Mouse (Mus musculus) A20 (cell line): ENCODE measurements around the gene Obp2a.
"Not testable (repeated sequence)": the region's sequence is repeated elsewhere in the genome, so short reads cannot be mapped to it uniquely, and the experiment has no call there.

Experiments
- DNase-seq: peaks from one replicate; pipeline ENCODE4 v3.0.0-alpha.2; 2011; ENCODE audit warnings: low read depth, low spot score

Obp2a gene

DNA sequence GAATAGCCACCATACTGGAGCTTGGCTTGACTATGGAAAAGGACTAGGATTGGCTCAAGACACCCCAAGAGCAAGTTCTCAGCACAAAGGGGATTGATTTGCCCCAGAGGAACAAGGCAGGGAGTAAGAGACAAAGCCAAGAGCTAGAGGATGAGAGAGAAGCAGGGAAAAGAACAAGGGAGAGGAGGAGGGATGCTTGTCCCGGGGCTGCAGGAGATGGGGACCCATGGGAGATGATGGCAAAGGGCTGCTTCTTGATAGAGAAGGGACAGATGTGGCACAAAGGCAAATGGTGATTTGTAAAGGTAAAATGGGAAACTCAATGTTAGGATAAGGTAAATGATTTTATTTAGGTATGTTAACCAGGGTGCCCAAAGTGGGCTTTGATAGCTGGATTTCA, 9.2 kb downstream of the Obp2a start:
- DNase-seq: not testable (repeated sequence)

DNA sequence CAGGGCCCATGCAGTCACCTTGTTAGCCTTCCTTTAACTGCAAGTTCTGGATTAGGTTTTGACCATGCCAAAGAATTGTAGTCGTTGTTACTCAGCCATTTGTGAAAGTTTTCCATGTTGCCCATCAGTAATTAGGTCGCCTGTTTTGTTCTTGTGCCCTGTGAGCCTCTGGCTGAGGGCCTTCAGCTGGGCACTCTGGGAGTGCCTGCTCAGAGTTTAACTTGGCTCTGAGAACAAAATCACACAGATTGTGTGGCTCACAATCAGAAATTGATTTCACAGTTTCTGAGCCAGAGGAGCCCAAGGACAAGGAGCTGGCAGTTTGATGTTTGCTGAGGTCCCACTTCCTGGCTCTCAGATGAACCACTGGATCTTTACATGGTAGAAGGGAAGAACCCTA, 9.9 kb downstream of the Obp2a start:
- DNase-seq: not testable (repeated sequence)

DNA sequence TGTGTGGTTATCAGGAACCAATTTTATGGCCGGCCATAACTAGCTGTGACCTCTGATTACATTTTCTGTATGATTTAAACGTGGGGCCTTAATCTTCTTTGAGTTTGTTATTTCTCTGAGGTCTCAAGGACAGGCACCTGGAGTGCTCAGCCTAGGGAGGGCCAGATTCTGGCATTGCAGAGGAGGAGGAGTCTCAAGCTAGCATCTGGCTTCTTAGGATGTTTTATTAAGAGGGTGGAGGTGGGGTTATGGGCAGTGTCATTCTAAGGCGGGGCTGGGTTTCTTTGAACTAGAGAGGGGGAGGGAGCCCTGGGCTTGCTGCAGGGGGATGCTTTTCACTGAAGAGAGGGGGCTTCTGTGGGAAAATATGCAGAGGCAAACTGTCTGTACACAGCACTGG, 11.8 kb downstream of the Obp2a start:
- DNase-seq: not testable (repeated sequence)

DNA sequence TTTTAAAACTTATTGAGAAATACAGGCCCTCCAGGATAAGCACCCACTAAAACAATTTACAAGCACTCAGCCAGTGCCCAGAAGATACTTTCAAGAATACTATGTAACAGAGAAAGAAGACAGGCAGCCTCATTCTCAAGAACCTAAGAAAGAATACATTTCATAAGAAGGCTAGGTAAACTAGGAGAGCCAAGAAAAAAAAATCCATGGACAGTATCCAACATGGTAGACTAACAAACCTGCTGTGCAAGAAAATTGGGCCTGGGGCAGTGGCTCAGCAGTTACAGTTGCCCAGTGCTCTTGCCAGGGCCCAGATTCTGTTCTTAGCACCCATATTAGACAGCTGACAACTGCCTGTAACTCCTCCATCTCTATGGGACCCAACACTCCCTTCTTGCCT, 17.4 kb downstream of the Obp2a start:
- DNase-seq: no peak

DNA sequence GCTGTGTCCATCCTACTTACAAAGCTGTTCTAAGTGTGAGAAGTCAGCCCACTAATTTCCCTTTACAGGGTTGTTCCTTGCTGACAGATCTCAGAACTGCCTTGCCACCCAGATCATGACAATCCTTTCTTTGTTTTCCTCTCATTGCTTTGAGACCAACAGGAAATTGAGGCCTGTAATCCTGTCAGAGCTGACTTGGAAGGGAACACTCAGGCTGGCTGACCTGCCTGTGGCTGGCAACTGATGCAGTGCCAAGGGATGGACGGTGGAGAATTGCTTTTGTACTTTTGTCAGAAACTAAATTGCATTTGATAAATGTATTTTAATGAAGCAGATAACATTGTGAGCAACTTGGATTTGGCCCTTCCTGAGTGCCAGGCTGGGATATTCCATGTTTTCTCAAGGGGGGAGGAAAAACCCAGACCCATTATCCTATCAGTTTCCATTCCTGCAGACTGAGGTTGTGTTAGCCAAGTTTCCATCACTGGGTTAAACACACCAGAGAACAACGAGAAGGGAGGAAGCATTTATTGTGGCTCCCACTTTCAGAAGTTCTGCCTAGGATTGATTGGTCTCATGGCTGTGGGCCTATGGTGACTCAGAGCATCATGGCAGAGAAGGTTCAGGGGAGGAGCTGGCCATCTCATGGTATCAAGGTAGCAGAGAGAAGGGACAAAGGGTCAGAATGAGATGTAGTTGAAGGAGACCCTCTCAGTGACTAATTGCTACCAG, 33.5 kb downstream of the Obp2a start:
- no peak for DNase-seq

DNA sequence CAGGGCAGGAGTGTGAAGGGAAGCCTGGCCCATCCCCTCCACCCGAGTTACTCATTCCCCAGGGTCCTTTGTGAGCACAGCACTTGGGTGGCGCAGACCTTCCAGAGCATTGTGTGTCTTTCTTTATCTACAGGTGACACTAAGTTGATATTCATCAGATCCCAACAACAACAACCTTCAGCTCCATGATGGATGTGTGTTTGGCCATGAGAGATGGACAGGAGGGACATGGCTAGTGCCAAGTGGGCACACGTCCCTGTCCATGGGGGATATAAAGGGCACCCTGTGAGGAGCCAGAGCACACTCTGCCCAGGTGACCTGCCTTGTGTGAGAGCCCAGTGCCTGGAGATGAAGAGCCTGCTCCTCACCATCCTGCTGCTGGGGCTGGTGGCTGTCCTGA, 36.9 kb downstream of the Obp2a start, which contains the start of gene Obp2b:
Gene Obp2b, plus strand, starts transcription at position 301 of the 400 bp plus-strand sequence.
- not testable (repeated sequence) for DNase-seq

DNA sequence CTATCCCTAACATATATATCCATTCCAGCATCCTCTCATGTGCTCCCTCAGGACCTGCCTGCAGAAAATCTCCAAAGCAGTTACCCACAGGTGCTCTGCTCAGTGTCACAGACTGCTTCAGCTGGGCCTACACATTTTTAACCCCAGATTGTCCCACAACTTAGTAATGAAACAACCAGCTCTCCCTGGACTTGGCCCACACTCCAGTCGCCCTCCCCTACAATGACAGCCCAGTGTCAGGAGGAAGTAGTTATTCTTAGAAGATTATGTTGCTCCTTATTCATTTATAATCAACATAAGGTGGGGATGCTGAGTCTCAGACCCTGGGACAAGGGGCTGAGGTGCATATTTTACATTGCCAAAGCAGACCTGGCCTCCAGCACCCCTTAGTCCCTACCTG, 41.8 kb downstream of the Obp2a start:
- no peak for DNase-seq
